In the genomic region with DNA sequence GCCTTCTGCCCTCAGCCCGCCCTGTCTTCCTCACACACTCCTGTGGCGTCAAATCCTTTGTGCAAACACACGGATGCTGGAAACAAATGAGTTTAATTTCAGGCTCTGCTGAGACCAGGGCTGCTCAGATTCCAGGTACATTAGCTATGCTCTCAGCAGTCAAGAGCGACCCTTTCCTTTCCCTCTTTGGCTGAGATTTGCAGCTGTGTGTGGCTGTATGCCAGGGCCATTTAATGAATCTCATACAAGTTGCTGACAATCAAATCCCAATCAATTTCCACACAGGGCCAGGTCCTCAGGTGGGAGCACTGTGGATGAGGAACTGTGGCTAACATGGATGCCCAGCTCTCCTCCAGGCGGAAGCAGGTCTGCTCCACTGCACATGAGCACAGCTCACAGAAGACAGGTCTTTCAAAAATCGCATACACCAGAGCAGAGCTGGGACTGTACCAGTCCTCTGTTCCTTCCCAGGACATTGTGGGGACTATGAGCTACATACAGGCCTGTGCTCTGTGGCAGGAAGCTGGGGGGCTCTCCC, we compare ENCODE assay signal across 13 mouse cellular contexts. TPM values are rescaled to one million over a fixed set of nuclear protein-coding genes. Genes with fewer than 3 reads are reported as not detected.
A peak's percentile ranks its signal among the peaks of the same experiment; 100 is the strongest.
DNase-seq lines count a peak whose midpoint lies in the region; ATAC-seq lines count a peak whose summit lies in the region.
"Had no signal": no experiment of that assay in that cellular context is flagged by ENCODE, and none has a peak within 500 bp of the region (broad histone marks: within the 10 kb centered on the region; RNA-seq: fewer than 3 reads in every experiment).

No protein-coding gene starts in this region.

- H3K4me1 ChIP-seq in heart, embryonic 12.5 days (replicated peaks): peaks cover 28% of the 10 kb centered on the region
- H3K4me1 ChIP-seq in midbrain, embryonic 10.5 days: peaks cover 33% of the 10 kb centered on the region

- no peaks in the 10 kb centered on the region for H3K9me3 ChIP-seq in heart, embryonic 12.5 days (replicated peaks)
- H3K9me3 ChIP-seq in midbrain, embryonic 10.5 days (replicated peaks): no peaks in the 10 kb centered on the region

- H3K27me3 ChIP-seq in heart, embryonic 12.5 days (replicated peaks): no peaks in the 10 kb centered on the region
- H3K27me3 ChIP-seq in midbrain, embryonic 10.5 days (ENCODE audit: low read depth, poor library complexity, severe bottlenecking): no peaks in the 10 kb centered on the region

- no peak overlapping the region for H3K4me3 ChIP-seq in heart, embryonic 12.5 days
- no peak overlapping the region for H3K4me3 ChIP-seq in midbrain, embryonic 10.5 days

- H3K4me2 ChIP-seq in heart, embryonic 12.5 days: no peak overlapping the region; the same call in 1 of the 2 replicates

- H3K27ac ChIP-seq in heart, embryonic 12.5 days (ENCODE audit: poor library complexity, severe bottlenecking): no peak overlapping the region
- H3K27ac ChIP-seq in midbrain, embryonic 10.5 days (replicated peaks): peak overlapping the region; percentile 78
- H3K27ac ChIP-seq: liver, embryonic 14.5 days had no signal

- peak; percentile 84 for DNase-seq in heart, adult 11 months
- peak; percentile 33 for DNase-seq in retina, postnatal 1 day
- no peak for DNase-seq in retina, embryonic 14.5 days (ENCODE audit: low spot score)
- DNase-seq in midbrain, embryonic 10.5 days (ENCODE audit: low spot score): no peak
- no peak for DNase-seq in spleen, postnatal 14 days (ENCODE audit: low spot score in 2 of 2)
- no peak for DNase-seq in thymus, postnatal 36 days
- no peak for DNase-seq in right cerebral cortex, postnatal 25 days
- DNase-seq: gastrocnemius, postnatal 14 days; right cerebral cortex, postnatal 4 days; thymus, postnatal 14 days had no signal

- ATAC-seq in heart, embryonic 12.5 days (ENCODE audit: insufficient number of reproducible peaks, low FRiP score): no peak
- ATAC-seq: inflammation-experienced regulatory T-cells, adult 6 months had no signal

- 60% methylated on average over 6 of the region's 6 CpGs for WGBS in heart, embryonic 12.5 days
- 48% methylated on average over 6 of the region's 6 CpGs for WGBS in midbrain, embryonic 10.5 days

- H3K36me3 ChIP-seq in heart, embryonic 12.5 days: no peaks in the 10 kb centered on the region
- H3K36me3 ChIP-seq in midbrain, embryonic 10.5 days: peaks cover 35% of the 10 kb centered on the region

- no peak overlapping the region for H3K9ac ChIP-seq in heart, embryonic 12.5 days
- H3K9ac ChIP-seq: liver, embryonic 14.5 days had no signal

RNA-seq across cellular contexts. Expression of a gene that starts 58.0 kb away (rescaled TPM):
- polyA plus RNA-seq in heart, embryonic 12.5 days (2016; fragmentation: Nextera tagmentation; extraction: Ambion mirVana): 14.5 and 19.7 TPM in 2 replicates
- polyA plus RNA-seq in midbrain, embryonic 10.5 days (2016; fragmentation: Nextera tagmentation; extraction: Ambion mirVana): 47.7 and 66.6 TPM in 2 replicates

Comparison
In these comparisons a context has a peak if more than half of its experiments do, and no peak if none do; other contexts are left out.
1. DNase-seq: peak in heart, adult 11 months (single experiment) and retina, postnatal 1 day (single experiment); none in retina, embryonic 14.5 days (single experiment), midbrain, embryonic 10.5 days (single experiment), spleen, postnatal 14 days (0 of 2), thymus, postnatal 36 days (0 of 2) and right cerebral cortex, postnatal 25 days (single experiment).